Mouse (Mus musculus): ENCODE measurements around the gene Gm20388. TPM values are rescaled to one million over a fixed set of nuclear protein-coding genes. Genes with fewer than 3 reads are reported as not detected.

Gm20388 gene
- total RNA-seq, 2 experiments from 2014 or later, result 18.5 to 23.8 TPM

DNA sequence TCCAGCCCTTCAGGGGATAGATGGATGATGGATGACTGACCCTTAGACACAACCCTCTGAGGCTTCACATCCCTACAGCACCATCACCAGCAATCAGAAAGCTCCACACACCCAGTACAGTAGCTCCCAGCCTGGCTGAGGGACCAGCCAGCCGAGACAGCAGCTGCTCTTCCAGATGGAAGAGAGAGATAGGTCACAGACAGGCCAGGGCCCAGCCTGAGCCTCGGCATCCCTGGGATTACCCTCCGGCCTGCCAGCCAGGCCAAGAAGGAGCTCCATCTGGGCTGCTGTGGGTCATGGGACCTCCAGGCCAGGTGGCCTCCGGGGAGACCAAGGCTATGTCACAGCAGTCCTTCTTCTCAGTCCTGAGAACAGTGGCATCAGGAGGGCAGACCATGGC is 2332.7 kb downstream of the Gm20388 start:
- ATAC-seq (replicated peaks; ENCODE audit: poor library complexity, severe bottlenecking), result no peak

DNA sequence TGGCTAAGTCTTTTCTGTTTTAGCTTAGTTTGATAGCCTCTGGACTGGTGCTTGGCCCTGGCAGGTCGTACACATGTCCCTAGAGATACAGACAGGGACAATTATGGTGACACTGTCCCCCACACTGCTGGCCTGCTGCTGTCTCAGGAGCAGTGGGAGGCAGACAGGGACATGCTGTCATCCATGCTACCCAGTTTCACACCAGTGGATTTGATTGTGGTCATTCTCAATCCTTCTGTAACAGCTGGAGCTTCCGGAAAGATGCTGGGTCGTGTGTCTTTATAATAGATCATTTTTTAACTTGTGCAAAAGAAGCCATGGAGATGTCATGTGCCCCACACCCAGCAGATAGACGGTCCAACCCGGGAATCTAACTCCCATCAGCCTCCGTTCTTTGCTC is 2334.5 kb downstream of the Gm20388 start:
- no peak for ATAC-seq (replicated peaks; ENCODE audit: poor library complexity, severe bottlenecking)

DNA sequence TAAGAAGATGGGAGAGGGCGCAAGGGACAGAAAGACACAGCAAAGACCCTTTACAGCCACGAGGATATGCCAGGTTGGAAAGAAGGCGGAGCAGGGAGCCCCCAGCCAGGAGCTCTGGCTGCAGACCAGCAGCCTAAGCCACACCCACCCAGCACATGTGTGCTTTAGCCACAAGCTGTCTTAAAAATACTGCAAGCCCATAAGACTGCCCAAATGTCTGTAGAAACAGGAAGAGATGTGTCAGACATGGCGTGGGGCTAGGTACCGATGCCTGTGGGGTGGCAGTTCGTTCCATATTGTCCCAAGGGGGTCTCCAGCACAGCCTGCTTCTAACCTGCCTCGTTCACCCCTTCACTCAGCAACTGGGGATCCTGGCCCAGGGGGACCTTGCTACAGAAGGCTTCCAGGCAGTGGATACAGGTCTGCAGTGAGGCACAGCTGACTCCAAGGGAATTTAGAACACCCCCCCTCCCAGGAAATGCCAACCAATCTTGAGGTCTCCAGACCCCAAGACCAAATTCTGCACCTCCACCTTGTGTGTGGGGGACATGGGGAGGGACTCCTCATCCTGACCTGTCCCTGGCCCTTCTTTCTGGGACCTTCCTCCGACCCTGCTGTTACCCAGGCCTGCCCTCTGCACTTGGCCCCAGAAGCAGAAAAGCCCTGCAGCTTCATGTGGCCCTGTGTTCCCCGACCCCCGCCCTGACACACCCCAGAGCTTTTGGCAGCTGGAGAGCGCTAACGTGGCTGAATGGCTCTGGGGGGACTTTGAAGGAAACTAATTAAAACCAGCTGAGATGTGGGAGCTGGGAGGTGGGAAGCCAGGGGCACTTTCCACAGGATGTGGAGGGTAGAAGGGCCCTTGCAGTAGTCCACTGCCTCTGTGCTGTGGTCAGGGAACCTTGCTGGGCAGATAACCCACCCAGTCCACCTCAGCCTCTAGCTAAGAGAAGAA is 2335.9 kb downstream of the Gm20388 start:
- peak; percentile 69 for ATAC-seq (replicated peaks; ENCODE audit: poor library complexity, severe bottlenecking)

DNA sequence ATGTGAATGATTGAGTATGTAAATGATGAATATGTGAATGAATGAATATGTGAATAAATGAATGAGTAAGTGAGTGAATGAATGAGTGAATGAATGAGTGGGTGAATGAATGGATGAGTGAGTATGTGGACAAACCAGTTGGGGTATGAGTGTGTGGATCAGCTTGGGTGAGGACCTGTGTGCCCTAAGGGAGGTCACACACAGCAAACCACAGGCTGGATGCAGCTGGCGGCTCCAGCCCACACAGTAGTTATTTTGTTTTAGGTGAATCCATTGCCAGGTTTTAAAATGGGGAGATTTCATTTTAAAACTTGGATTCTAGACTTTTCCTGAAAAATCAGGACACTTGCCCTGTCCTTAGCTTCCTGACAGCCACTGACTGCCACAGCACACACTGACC is 2341.1 kb downstream of the Gm20388 start:
- no peak for ATAC-seq (replicated peaks; ENCODE audit: poor library complexity, severe bottlenecking)

DNA sequence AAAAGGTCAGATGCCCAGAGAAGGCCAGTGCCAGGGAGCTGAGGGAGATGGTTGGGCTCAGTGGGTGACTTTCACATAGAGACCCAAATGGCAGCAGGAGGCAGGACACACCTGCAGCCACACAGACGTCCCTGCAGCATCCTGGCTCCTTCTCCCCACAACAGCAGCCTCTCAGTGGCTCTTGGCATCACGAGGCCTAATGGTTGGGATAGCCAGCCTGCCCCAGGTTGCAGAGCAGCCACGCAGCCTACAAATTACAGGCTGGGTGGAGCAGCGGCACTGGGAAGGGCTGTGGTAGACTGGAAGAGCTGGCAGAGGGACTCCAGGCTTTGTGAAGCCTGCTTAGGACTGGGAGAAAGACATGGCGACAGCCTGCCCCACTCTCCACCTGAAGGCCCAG is 2341.7 kb downstream of the Gm20388 start:
- no peak for ATAC-seq (replicated peaks; ENCODE audit: poor library complexity, severe bottlenecking)

DNA sequence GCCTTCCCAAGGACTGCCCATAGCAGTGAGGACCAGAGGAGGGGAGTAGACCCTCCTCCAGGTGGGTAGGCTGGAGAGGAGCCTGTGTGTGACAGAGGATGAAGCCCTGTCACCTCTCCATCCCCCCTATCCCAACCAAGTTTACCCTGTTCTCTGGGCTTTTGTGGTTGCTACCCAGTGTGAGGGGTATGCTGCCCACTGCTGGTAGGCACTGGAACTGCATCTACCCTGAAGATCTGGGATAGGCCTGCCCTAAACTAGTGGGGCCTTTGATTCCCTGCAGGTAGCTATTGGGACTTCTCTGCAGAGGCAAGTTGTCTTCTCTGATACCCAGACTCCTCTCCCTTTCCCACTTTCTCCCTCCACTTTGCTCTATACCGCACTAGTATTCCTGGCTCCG is 2348.7 kb downstream of the Gm20388 start:
- ATAC-seq (replicated peaks; ENCODE audit: poor library complexity, severe bottlenecking), result peak; percentile 55

DNA sequence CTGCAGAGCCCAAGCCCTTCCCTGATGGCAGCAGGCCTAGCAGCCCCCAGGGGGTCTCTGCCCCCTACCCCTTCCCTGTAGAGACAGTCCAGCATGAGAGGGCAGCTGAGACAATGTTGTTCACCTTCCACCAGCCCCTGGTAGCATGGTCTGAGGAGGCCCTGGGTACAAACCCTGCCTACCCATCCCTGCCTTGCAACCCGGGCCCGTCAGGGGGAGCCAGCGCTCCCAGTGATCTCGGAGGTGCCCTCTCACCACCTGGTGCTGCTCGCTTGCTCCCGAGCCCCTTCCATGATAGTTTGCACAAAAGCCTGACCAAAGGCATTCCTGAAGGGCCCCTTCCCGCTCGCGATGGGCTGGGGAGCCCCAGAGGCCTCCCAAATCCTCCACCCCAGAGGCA is 2350.1 kb downstream of the Gm20388 start:
- ATAC-seq (replicated peaks; ENCODE audit: poor library complexity, severe bottlenecking), result no peak

DNA sequence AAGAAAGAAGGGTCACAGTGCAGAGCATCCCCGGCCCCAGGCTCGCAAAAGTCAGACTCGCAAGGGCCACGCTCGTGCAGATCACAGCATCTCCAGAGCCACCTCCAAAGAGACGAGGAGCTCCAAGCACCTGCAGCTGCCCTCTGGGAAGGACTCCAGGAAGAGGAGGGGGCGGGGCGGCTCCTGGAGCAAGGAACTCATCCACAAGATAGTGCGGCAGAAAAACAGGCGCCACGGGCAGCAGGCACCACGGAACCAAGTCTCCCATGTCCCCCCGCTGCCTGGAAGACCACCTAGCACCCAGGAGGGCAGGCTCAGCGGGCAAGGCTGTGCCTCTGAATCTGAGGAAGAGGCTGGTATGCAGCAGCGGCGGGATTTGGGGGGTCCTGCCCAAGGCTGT is 2352.2 kb downstream of the Gm20388 start:
- ATAC-seq (replicated peaks; ENCODE audit: poor library complexity, severe bottlenecking), result no peak

DNA sequence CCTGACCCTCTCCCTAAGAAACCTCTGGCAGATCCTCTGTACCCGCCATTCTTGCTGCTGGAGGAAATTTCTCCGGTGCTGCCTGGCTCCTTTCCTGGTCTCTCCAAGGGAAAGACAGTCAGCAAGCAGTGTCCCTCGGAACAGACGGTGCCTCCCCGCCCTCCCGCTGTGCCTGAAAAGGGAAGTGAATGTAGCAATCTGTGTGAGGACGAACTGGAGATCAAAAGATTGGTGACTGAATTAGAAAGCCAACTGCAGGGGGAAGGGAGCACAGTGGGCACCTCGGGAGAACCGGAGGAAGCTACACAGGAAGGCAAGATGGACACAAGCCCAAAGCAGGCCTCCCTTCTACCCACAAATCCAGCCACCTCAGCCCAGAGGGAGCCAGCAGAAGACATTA is 2353.6 kb downstream of the Gm20388 start:
- ATAC-seq (replicated peaks; ENCODE audit: poor library complexity, severe bottlenecking), result peak; percentile 76

DNA sequence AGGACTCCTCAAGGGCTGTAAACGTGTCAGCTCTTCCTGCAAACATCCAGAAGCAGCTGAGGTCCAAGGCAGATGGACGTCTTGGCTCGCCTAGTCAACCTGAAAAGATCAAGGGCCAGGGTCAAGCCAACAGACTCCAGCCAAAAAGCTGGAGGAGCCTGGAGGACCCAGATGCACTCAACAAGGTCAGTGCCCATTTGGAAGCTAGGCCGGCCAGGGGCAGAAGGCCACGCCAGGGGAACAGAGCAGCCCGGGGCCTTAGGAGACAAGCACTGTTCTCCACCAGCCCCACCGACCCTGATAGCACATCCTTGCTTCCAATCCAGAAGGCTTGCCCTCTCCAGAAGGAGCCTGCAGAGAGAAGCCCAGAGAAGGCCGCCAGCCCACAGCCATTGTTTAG is 2354.9 kb downstream of the Gm20388 start:
- ATAC-seq (replicated peaks; ENCODE audit: poor library complexity, severe bottlenecking), result no peak

DNA sequence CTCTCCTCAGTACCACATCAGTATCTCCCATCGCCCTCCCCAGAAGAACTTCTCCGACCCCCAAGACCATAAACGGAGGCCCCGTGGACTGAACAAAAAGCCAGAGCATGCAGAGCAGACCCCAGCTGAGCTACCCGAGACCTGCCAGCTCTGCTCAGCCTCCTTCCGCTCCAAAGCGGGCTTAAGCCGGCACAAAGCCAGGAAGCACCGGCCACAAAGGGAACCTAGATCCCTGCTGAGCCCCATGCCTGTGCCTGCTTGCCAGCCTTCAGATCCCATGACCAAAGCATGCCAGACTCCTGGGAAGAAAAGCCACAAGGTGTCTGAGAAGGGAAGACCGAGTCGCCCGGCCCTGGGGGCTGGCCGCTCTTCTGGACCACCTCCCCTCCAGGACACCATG is 2356.2 kb downstream of the Gm20388 start:
- no peak for ATAC-seq (replicated peaks; ENCODE audit: poor library complexity, severe bottlenecking)

DNA sequence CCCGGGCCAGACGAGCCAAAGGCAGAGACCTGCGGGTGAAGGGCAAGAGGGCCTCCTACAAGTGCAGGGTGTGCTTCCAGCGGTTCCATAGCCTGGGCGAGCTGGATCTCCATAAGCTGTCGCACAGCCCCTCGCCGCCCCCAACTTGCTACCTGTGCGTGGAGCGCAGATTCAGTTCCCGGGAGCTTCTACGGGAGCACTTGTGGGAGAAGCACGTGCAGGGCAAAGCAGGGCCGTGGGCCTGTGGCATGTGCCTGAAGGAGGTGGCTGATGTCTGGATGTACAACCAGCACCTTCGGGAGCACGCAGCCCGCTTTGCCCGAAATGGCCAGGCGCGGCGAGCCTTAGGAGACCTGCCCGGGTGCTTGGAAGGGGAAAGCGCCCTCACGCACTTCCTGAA is 2358.2 kb downstream of the Gm20388 start:
- ATAC-seq (replicated peaks; ENCODE audit: poor library complexity, severe bottlenecking), result no peak

DNA sequence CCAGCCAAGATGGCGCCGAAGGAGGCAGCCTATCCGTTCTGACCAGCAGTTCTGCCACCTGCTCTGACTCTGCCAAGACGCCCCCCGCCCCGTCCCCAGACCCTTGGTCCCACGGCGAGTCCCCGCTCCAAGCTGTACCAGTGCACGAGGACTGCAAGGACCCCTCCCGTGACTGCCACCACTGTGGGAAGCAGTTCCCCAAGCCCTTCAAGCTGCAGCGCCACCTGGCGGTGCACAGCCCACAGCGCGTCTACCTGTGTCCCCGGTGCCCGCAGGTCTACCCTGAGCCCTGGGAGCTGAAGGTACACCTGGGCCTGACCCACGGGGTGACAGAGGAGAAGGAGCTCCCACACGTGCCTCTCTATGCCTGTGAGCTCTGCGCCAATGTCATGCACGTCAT is 2358.8 kb downstream of the Gm20388 start:
- ATAC-seq (replicated peaks; ENCODE audit: poor library complexity, severe bottlenecking), result peak; percentile 62

DNA sequence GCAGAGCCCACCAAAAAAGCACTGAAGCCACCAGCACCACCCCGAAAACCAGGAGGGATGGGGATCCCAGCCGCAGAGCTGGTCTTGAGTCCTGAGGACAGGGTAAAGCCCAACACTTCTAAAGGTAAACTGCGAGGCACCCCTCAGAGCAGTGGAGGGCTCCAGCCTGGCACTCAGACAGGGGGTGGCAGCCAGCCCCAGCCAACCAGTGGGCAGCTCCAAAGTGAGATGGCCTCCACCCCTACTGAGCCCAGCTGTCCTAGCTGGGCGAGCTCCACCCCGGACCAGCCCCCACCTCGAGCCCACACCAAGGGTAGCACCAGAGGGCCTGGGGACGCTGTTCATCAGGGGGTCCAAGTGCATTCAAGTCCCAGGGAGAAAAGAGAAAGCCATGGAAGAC is 2359.9 kb downstream of the Gm20388 start:
- ATAC-seq (replicated peaks; ENCODE audit: poor library complexity, severe bottlenecking), result no peak

DNA sequence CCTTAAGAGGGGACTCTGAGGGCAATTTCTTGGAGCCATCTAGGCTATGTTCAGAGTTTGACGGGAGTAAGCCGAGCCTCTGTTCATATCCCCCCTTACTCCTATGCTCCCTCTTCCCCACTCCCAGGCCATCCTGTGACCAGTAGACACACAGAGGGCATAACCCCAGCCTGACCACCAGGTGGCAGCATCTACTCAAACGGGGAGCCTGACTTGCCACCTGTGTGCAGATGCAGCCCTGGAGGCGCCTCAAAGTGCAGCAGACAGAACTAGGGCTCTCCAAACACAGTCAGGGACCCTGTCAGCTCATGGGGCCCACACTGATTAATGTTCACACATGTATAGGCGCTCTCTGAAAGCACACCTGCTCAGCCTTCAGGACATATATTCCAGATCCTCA is 2362.5 kb downstream of the Gm20388 start:
- ATAC-seq (replicated peaks; ENCODE audit: poor library complexity, severe bottlenecking), result peak; percentile 72

DNA sequence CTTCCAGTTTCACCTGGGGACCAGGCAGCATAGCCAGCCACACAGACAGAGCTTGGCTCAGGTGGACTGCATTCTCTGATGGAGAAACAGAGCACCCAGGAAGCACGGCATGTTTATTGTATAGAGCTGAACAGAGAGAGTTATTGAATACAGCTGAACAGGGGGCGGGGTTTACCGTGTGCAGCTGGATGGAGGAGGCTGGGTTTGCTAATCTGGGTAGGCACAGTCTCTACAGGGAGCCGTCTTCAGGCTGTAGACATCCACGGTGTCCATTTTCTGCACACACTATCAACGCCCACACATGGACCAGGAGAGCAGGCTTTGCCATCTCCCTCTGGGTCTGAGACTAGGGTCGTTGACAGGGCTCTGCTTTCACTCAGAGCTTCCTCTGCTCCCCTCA is 2363.2 kb downstream of the Gm20388 start:
- no peak for ATAC-seq (replicated peaks; ENCODE audit: poor library complexity, severe bottlenecking)

DNA sequence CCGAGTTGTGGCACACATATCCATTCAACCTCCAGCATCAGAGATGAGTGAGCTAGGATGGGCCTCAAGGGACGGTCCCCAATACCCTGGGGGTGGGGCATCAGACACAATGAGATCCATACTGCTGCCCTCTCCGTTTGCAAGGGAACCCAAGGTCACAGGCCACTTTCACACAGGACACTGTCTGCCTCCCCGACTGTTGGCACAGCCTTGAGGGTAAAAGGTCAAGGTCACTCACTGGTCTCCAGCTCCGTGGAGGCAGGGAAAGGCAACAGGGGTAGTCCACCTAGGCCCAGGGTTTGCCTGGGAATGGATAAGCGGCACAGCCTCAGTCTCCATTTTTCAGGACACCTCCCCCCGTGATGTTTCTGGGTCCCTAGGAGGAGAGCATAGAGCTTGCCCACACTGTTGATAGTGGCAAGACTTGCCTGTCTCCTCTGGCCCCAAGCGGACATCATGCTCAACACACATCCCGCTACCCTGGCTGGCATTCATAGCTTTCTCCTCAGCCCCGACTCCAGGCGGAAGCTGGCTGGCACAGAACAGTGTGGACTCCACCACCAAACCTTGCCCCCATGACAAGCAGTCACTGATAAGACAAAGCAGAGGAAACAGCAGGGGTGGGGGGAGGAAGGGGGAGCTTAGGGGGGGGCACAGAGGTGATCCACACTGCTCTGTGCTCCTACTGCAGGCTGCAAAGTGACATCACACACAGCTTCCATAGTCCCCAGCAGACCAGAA is 2364.2 kb downstream of the Gm20388 start:
- ATAC-seq (replicated peaks; ENCODE audit: poor library complexity, severe bottlenecking), result no peak

DNA sequence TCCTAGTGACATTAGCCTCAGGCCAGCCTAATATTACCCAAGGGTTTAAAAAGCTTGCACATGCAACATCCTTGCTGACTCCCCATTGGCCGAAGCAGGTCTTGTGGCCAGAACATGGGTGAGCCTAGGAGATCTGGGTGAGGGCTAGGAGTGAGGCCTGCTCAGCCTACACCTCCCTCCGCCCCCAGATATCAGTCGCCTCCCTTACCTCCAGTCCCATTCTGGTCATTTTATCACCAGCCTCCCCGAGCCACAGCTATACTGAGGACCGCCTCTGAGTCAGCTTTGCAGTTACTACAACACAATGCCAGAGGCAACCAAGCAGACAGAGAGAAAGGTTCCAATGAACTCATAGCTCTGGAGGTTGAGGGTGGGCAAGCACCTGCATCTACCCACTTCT is 2365.7 kb downstream of the Gm20388 start:
- ATAC-seq (replicated peaks; ENCODE audit: poor library complexity, severe bottlenecking), result no peak

DNA sequence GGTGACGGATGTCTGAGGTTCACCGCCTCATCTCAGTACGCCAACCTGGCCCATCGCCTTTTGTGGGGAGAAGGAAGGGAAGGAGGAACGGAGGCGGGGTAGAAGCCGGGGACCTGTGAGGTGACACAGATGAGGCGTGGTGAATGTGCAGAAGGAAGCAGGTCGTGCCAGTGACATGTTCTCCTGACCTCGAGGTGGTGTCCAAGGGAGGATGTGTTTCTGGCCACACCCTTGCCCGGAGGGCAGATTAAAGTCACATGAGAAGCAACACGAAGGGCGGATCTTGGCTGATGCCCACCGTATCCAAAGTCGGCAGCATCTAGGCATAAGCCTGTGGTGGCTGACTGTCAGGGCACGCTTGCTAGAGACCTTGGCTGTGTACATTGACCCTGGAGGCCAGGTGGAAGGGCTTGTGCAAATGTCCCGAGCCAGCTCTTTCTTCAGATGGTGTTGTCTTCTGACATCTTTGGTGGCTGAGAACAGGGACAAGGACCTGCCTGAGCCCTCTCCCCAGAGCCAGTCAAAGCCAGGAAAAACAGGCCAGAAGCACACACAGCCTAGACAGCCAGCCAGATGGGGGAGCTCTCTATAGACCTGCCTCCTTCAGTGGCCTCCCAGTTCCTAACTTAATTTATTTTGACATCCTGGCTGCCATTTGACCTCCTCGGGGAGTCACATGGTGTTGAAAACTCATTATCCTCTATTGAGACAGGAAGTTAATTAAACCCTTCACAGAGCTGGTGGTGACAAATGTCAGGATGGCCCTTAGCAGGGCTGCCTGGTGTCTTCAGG is 2366.8 kb downstream of the Gm20388 start:
- no peak for ATAC-seq (replicated peaks; ENCODE audit: poor library complexity, severe bottlenecking)

DNA sequence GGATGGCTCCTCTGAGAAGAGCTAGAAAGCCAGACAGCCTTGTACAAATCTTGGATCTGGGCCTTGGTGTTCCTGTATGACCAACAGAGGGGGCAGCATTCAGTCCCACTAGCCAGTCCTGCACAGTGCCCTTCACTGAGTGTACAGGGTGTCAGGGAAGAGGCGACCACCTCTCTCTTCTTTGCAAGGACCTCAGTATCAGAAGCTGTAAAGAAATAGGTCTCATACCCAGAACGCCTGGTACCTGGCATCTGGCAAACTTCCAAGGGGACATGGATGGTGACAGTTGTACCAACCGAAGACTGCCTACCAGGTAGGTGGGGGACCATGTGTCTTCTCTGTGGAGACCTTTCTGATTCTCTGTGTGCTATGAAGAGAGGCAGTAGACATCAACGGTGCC is 2369.5 kb downstream of the Gm20388 start:
- ATAC-seq (replicated peaks; ENCODE audit: poor library complexity, severe bottlenecking), result no peak
